Mouse (Mus musculus) T-cell, adult 2 months (primary cell): ENCODE measurements around the gene Gm20605.
"Not testable (repeated sequence)": the region's sequence is repeated elsewhere in the genome, so short reads cannot be mapped to it uniquely, and the experiment has no call there.

Experiments used
- DNase-seq: peaks from one replicate; pipeline ENCODE4 v3.0.0; 2022; ENCODE audit warnings: low spot score

Gm20605 gene

DNA sequence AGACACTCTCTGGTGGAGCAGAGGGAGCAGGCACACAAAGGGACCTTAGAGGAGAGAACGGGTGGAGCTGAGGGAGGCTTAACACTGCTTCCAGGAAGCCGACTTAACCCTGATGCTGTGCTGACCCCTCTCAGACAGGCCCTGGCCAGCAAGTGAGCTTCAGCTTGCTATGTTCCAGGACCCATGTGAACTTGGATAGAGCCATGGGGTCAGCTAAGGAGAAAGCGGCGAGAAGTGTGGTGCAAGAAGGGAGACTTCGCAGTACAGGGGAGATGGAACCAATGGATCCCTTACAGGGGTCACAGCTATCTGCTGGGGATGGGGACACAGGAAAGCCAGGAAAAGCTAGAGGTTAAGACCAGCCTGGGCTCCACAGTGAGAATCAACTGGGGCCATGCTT is 15.9 kb upstream of the Gm20605 start:
- no peak for DNase-seq

DNA sequence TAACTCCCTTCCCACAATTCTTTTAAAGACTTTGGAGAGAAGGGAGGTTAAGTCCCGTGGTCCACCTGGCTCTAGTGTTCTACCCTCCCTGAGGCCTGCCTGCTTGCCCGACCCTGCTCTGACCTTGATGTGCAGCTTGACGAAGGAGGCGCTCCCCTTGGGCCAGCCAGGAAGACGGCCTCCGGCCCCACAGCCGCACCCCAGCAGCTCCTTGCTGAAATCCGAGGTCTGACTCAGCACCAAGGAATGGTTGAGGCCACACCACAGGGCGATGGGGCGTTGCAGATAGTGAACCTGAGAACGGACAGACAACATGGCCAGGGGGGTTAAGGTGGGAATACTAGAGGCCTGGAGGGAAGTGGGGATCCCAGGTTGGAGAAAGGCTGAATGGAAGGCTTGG is 15.4 kb upstream of the Gm20605 start, which contains the start of gene Pcolce:
Pcolce (minus strand) TSS at position 235 of the 400 bp plus-strand sequence.
- no peak for DNase-seq

DNA sequence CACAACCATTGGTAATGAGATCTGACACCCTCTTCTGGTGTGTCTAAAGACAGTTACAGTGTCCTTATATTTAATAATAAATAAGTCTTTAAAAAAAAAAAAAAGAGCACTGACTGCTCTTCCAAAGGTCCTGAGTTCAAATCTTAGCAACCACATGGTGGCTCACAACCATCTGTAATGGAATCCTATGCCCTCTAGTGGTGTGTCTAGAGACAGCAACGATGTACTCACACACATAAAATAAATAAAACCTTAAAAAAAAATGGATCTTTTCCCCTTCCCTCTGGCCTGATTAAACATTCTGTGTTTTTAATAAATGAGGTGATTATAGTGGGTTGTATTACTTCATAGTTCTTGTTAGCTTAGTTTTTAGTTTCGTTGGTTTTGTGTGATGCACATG is 14.1 kb upstream of the Gm20605 start:
- not testable (repeated sequence) for DNase-seq

GRCm38 (mm10) chr5:137615347-137615746 is 13.6 kb upstream of the Gm20605 start:
- DNase-seq, result no peak

- no peak for DNase-seq
These were observed 4.9 kb upstream of the Gm20605 start for GRCm38 (mm10) chr5:137623937-137624530.

DNA sequence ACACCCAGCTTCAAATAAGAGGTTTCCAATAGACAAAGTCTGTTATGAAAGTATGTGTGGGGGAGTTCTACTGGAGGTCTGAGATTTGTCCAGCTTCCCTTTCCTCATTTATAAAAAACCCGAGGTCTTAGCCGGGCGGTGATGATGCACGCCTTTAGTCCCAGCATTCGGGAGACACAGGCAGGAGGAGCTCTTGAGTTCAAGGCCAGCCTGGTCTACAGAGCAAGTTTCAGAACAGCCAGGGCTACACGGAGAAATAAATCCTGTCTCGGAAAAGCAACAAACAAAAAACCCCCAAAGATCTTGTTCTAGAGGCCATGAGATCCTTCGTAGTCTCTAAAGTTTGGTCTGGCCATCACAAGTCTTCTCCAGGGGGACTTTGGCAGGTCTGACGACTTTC is 984 bp upstream of the Gm20605 start:
- DNase-seq, result no peak

DNA sequence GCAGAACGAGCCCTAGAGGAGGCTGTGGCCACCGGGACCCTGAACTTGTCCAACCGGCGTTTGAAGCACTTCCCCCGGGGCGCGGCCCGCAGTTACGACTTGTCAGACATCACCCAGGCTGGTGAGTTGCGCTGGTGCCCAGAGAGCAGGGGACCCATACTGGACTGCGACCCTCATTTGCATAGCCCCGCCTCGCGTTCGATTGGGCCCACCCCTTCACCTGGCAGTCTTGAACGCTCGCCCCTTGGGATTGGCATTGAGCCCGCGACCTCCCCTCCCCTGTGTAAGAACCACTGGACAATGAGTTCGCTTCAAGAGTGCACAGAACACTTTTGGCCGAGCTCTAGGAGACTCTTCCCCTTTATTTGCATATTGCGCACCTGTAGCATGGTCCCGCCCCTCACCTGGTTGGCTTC is 339 bp downstream of the Gm20605 start:
- no peak for DNase-seq

DNA sequence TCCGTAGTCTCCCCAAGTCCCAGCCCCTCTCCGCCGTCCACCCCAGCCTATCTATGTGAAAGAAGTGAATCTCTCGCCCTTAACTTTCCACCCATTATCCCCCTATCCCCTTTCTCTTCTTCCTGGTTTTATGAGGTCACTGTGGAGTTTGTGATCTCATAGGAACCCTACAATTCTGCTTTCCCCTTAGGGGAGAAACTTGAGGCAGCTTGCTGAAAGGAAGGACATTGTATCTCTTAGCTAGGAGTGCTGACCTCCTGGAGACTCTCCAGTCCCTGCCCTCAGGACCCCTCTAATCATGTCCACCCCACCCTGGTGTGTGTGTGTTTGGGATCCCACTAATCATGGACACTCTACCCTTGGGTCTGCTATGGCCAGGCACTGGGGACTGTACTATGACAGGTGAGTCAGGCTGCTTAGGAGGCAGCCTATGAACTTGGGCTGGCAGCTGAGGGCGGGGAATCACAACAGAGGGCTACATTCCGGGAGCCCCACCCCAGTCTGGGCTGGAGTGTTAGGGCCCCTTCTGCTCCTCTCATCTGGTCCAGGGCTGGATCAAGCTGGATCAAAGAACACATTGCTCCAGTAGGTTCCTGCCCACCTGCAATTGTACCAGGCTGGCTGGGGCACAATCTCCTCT is 1.1 kb downstream of the Gm20605 start:
- DNase-seq, result peak; percentile 32

DNA sequence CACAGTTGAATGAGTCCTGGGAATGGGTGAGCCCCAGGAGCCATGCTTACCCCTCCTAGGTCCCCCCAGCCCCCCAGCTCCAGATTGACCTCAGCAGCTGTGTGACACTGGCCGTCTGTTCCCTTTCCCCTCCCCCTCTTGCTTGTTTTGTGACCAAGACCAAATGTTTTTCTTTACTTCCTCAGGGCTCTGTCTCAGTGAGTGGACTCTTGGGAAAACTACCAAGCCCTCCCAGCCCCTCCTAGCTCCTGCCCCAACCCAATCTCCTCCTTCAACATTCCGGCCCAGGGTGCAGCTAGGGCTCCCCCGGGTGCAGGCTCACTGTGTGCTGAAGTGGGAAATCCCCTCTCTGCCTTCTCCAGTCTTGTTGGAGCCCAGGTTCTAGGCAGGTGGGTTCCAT is 1.6 kb downstream of the Gm20605 start:
- no peak for DNase-seq

DNA sequence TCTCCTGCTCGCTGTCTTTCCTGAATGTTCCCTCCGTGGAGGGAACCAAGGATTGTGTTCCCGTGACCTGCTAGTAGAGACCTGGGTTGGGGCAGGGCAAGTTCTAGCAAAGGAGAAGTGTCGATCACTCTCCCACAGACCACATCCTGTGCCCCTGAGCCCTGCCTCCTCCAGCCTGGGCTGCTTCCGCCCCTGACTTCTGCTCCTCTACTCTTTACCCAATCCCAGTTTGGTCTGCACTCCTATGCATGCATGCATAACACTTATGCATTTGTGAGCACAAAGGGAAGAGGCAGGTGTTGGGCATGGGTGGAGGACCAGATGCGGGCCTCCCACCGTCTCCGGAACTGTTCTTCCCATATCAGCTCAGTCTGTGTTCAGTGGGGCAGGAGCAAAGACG is 2.2 kb downstream of the Gm20605 start:
- peak; percentile 88 for DNase-seq

DNA sequence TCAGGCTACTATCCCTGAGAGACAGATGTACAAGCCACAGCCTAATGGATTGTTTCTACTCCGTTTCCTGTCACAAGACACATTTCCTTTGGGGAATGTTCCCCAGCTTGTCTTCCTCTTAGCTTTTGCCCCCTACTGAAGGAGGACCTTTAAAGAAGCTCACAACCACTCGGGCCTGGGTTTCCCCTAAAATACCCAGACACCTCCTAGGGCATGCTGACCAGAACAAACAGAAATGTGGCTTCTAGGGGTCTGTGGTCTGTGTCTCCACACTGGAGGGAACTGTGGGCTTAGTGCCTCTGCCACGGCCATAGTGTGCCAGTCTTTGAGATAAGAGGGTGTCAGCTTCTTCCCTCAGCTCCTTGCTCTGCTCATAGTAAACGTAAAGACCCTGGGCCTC is 2.6 kb downstream of the Gm20605 start:
- peak; percentile 47 for DNase-seq

- DNase-seq, result no peak
These were observed 4.6 kb downstream of the Gm20605 start for GRCm38 (mm10) chr5:137633397-137634084.

DNA sequence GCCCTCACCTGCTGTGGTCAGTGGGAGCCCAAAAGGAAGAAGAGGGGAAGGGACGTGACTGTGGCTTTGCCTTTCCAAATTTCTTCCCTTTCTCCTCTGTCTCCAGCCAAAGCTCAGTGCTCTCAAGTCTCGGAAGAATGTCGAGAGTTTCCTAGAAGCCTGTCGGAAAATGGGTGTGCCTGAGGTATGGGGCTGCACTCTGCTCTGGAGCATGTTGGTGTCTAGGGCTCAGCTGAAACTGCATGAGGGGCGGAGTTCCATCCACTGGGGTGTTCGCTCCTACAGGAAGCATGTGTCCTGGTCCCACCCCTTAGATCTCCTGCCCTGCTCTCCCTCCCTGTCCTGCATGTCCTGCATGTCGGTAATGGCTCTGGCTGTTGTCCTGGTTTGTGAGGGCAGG is 10.5 kb downstream of the Gm20605 start:
- DNase-seq, result no peak

DNA sequence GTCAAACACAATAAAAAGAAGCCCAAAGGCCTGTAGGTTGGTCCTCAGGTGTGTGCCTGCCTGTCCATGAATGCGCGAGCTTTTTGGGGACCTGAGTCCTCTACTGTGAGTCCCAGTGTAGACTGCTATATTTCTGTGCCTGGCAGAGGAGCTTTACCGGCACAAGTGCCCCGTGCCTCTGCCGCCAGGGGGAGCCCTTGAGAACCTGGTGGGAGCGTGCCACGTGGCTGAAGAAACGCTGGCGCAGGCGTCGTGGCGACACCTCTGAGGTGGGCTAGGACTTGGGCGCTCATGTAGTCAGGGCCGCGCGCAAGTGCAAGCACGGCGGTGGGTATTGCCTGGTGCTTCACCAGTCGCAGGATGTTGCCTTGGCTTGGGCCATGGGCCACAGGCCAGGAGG is 12.1 kb downstream of the Gm20605 start, which contains the start of gene Sap25:
Sap25 (plus strand) TSS at position 281 of the 400 bp plus-strand sequence.
- DNase-seq, result peak; percentile 36

GRCm38 (mm10) chr5:137642886-137643285 is 13.9 kb downstream of the Gm20605 start:
- no peak for DNase-seq

- no peak for DNase-seq
These were observed 15.5 kb downstream of the Gm20605 start for GRCm38 (mm10) chr5:137644484-137644883.

- peak; percentile 44 for DNase-seq
These were observed 16.2 kb downstream of the Gm20605 start for GRCm38 (mm10) chr5:137645091-137645651.

DNA sequence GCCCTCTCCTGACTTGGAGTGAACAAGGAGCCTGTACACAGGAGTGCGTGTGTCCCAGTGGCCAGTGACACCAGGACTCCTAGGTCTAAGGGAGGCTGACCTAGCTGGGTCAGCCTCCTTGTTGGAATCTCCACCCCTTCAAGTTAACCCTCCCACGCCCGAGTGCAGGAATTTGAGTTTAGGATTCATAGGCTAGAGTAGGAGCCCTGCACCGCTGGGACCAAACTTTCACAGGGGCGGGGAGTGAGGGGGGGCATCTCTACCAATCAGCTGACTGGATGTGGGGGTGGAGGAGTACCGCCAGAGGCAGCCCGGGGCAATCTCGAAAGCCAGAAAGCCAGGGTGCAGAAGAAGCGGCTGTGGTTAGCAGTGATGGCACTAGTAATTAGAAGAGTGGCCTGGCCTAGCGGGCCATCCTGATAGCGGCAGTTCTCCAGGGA is 16.7 kb downstream of the Gm20605 start, which contains the start of gene Irs3:
Irs3 (minus strand) TSS at position 63 of the 440 bp plus-strand sequence.
- no peak for DNase-seq

GRCm38 (mm10) chr5:137647827-137648601 is 19.0 kb downstream of the Gm20605 start:
- DNase-seq, result peak; percentile 39

DNA sequence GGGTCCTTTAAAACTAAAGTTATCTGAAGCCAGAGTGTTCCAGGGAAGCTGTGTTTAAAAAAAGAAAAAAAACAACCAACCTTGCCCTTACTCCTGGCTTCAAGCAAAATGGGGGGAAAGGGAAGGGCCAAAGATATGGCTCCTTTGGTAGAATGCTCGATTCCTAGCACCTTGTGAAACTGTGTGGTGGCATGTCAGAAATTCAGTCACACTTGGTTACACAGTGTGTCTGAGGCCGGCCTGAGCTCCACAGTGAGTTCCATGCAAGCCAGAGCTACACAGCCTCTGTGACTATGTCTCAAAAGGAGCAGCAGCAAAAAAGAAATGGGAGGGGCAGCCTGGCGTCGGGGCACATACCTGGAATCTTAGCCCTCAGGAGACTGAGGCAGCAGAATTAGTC is 20.3 kb downstream of the Gm20605 start:
- no peak for DNase-seq

DNA sequence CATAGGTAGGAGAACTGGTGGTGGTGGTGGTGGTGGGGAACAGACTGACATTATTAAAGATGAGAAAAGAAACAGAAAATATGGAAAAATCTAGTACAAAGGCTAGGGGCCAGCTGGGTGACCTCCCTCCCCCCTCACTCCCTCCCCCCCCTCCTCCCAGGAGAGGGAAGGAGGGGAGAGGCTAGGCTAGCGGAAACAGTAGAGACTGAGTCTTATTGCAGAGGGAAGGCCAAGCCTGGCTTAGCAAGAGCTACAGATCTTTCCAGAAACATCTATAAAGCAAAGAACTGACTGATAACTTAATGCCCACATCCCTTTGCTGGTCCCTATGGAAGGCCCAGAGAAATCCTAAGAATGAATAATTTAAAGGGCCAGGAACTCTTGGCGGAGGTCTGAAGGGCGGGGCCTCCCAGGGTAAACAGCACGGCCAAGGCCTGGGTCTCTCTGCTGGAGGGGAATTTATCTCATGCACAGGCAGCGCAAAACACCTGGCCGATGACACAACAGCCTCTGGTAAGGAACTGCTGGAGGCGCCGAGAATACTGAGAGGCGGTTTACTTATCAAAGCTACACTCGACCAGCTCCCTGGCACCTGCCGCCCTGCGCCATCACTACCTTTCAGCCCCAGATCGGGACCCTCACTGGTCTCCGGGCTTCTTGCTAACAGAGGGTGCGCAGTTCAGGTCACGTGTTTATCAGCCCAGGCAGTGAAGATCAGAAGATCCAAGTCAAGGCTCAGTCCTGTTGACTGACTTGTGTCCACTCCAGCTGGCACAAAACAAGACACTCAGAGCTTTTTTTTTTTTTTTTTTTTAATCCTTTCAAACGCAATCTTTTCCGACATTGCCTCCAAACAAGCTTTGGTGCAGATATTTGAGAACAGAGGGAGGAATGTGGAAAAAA is 20.9 kb downstream of the Gm20605 start:
- no peak for DNase-seq
